Mouse (Mus musculus): Measurements from ENCODE around the gene Ppme1.

- TF ChIP-seq ZNF384 (IDR thresholded peaks at IDR 0.05; ENCODE audit: low read depth, low read length) (no peak), HCFC1 (IDR thresholded peaks at IDR 0.05; ENCODE audit: borderline replicate concordance, insufficient read depth, low read length) (no peak)
Observed at GRCm38 (mm10) chr7:100302316-100302715, 69.8 kb downstream of the Ppme1 start.
